Mouse (Mus musculus): ENCODE data around the gene Gm6377.

Gene Gm6377

DNA sequence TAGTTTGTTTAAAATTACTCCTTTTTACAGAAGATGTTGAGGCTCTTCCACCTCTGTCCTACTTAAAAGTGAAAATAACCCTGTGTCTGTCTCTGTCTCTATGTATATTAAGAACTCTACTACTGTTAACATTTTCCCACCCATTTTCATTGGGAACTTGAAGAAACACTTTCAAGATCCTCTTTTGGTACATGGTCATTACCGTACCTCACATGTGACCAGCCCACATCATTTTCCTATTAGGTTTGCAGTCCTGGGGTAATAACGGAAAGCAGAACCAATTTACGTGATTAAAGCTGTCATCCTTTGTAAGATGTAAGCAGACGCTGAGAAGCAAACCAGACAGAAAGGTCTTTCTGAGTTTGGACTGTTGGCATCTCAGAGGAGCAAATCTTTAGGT is at the start of gene Gm6377:
TSS of gene Gm6377 (plus strand) at position 289 of the 400 bp plus-strand sequence.
- peak in 1 of 2 experiments; percentile 19 for DNase-seq (ENCODE audit: low spot score in 2 of 2)

DNA sequence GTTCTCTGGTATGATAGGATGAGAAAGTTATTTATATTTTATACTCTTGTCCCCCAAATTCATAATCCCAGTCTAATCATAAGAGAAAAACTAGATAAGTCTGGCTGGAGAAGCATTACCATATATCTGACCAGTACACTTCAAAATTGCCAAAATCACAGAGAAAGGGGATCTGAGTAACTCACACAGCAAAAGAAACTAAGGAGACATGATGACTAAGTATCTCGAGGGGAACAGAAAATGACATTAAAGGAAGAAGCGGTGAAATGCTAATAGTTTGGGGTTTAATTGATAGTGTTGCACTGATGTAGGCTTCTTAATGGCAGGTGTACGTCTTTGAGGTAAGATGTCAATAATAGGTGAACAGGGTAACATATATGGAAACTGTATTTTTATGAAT is 49.4 kb upstream of the Gm6377 start:
- no peak for DNase-seq (ENCODE audit: low spot score in 2 of 2)

- no peak for DNase-seq (ENCODE audit: low spot score in 2 of 2)
These were observed 45.3 kb upstream of the Gm6377 start for GRCm38 (mm10) chrX:109151228-109151627.

DNA sequence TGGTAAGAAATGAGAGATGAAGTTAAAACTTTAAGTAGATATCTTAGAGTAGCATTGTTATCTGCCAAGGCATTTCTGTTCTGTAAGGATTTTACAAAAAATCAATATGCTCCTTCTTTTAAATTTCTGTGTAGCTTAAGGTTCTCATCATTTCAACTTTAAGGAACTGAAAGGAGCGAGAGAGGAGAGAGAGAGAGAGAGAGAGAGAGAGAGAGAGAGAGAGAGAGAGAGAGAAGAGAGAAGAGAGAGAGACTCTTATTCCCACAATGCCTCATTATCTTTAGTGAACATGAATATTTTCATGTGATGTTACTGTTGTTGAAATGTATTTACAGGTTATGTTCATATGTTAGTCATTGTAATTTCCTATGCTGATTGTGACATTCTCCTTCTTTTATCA is 36.2 kb upstream of the Gm6377 start:
- DNase-seq (ENCODE audit: low spot score in 2 of 2) = no peak

GRCm38 (mm10) chrX:109160901-109161300 is 35.7 kb upstream of the Gm6377 start:
- no peak for DNase-seq (ENCODE audit: low spot score in 2 of 2)

DNA sequence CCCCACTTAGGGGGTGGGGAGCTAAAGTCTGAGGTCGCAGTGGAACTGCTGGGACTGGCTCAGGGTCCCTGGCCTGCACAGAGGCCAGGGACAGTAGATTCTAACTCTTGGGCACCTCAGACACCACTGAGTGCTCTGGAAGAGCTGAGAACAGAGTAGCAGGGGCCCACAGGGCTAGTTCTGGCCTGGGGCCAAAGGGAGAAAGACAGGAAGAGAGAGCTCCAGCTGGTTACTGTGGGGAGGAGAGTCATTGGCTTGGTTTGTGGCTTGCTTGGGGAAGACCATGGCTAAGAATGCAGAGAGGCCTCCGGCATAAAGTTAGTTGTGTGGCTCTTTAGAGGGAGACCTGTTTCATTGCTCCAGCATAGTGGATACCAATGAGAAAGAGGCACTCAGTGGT is 21.5 kb upstream of the Gm6377 start:
- DNase-seq (ENCODE audit: low spot score in 2 of 2) = no peak

- DNase-seq (ENCODE audit: low spot score in 2 of 2) = no peak
These were observed 21.1 kb upstream of the Gm6377 start for GRCm38 (mm10) chrX:109175470-109175869.

DNA sequence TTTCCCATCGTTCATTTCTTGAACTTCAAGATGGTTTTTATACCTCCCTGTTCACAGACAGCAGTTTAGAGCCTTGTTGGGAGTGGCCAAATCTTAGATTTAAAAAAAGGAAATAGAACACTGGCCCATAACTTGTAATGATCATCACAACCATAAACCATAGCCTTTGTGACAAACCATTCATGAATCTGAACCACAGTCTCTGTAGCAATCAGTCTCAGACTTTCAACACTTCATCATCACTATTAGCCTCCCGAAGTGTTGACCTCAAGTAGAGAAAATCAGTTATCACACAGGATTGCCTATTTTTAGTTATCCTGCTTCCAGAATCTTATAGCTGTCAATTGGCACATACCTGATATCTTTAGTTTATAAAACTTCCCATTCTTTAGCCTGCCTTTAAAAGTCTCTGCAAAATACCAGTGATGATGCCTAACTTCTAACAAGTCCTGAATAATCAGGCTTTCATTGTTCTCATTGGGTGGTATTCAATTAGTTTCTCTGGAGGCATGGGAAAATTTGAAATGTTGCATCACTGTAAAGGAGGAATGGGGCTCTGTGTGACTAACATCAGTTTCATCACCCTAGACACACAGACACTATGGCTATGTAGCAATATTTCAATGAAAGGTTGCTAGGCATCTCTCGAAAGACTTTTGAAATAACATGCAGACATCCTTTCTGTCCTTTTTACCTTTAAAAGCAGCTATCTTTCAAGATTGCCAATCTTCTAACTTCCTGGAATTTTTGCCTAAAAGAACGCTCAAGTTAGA is 11.7 kb upstream of the Gm6377 start:
- no peak for DNase-seq (ENCODE audit: low spot score in 2 of 2)

DNA sequence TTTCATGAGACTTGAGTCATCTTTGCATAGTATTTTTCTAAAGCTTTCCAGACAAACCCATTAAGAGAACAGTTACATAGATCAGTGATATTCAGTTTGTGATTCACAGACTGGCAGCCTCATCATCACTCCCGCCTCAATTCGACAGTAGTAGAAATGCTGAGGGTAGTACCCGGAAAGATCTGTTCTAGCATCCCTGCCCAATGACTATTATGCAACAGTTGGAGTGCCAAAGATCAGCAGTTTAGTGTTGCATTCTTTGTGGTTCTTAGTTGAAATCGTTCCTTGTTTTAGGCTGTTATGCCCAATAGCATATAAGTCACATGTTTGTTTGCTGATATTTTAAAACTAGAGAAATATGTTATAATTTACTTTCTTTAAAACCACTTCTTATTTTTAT is 6.9 kb upstream of the Gm6377 start:
- DNase-seq (ENCODE audit: low spot score in 2 of 2) = peak in 1 of 2 experiments; percentile 10

- peak; percentile 60 to 63 for DNase-seq (ENCODE audit: low spot score in 2 of 2)
These were observed 5.6 kb upstream of the Gm6377 start for GRCm38 (mm10) chrX:109190969-109191368.

DNA sequence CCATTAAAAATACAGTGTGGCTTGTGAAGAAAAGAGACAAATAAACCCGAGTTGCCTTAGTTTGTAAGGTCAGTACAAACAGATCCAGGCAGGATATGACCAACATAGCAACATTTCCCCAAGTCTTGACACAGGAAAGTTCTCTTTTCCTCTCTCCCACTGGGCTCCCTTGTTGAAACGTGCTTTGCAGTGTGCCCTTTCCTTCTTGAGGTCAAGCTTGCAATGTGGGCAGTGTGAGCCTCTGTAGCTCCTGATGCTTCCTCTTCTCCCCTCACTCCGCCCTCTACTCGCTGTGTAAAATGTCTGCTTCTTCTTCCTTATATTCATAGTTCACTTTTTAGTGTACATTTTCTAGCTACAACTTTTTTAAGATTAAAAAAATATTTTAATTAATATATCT is 5.1 kb upstream of the Gm6377 start:
- peak; percentile 41 to 52 for DNase-seq (ENCODE audit: low spot score in 2 of 2)

DNA sequence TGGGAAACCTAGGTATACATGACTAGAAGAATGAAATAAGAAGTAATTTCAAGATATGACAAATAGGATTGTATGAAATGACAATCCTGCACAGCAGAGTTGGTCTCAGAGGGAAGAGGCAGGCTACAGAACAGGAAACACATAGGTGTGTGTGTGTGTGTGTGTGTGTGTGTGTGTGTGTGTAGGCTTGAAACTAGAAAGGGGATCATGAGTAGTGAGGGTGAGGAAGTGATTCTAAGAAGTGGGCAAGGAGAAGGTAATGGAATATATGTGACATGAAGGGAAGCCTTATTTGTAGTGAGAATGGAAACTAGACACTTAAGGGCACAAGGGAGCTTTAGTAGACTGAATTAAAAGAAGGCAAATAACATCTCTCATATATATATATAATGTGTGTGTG is 11.3 kb downstream of the Gm6377 start:
- no peak for DNase-seq (ENCODE audit: low spot score in 2 of 2)

GRCm38 (mm10) chrX:109228720-109229119 is 32.2 kb downstream of the Gm6377 start:
- no peak for DNase-seq (ENCODE audit: low spot score in 2 of 2)

GRCm38 (mm10) chrX:109235383-109236036 is 39.0 kb downstream of the Gm6377 start:
- DNase-seq (ENCODE audit: low spot score in 2 of 2) = no peak

GRCm38 (mm10) chrX:109238163-109238562 is 41.6 kb downstream of the Gm6377 start:
- DNase-seq (ENCODE audit: low spot score in 2 of 2) = no peak

Data from heart, adult 9 months (tissue).